ENCODE assay signal across 20 mouse cellular contexts in the genomic region with DNA sequence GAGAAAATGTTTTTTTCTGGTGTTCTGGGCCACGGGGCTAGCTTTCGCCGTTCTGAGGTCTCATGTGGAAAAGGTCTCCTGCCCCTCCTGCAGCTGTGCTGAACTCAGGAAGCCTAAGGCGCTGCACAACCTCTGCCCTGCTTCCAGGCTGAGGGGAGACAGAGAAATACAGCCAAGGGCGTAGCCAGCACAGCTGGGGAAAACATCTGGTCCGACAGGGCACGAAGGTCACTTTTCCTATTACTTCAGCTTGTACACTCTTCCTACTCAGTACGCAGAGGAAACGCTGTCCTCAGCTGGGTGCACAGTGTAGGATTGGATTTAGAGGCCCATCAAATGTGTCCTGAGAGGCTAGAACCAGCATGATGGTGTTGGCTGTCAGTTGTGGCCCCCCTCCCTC. TPM values are rescaled to one million over a fixed set of nuclear protein-coding genes. Genes with fewer than 3 reads are reported as not detected.
A peak's percentile ranks its signal among the peaks of the same experiment; 100 is the strongest.
DNase-seq lines count a peak whose midpoint lies in the region; ATAC-seq and TF ChIP-seq lines count a peak whose summit lies in the region.
"Had no signal": no experiment of that assay in that cellular context is flagged by ENCODE, and none has a peak within 500 bp of the region (broad histone marks: within the 10 kb centered on the region; RNA-seq: fewer than 3 reads in every experiment).

No protein-coding gene starts in this region.

- no peaks in the 10 kb centered on the region for H3K9me3 ChIP-seq in kidney, embryonic 14.5 days (ENCODE audit: control insufficient read depth, low read length)
- no peaks in the 10 kb centered on the region for H3K9me3 ChIP-seq in kidney, embryonic 15.5 days (replicated peaks)
- no peaks in the 10 kb centered on the region for H3K9me3 ChIP-seq in limb, embryonic 12.5 days
- no peaks in the 10 kb centered on the region for H3K9me3 ChIP-seq in liver, postnatal 0 days (ENCODE audit: low read length)
- H3K9me3 ChIP-seq: embryonic facial prominence, embryonic 15.5 days; forebrain, embryonic 12.5 days; heart, embryonic 15.5 days; liver, embryonic 12.5 days had no signal

- TF ChIP-seq CTCF in gastrocnemius, adult 2 months (IDR thresholded peaks at IDR 0.05), result no peak
- no peak for TF ChIP-seq CTCF in liver, postnatal 0 days (IDR thresholded peaks at IDR 0.05; ENCODE audit: low read depth)

- no peak overlapping the region for H3K4me2 ChIP-seq in kidney, embryonic 14.5 days (replicated peaks; ENCODE audit: low read depth, low read length)
- H3K4me2 ChIP-seq in kidney, embryonic 15.5 days, result no peak overlapping the region
- H3K4me2 ChIP-seq in limb, embryonic 12.5 days, result 0 out of 2 replicates have a peak overlapping the region, but pooled peaks have one; percentile 60
- H3K4me2 ChIP-seq in liver, postnatal 0 days (ENCODE audit: low read depth, low read length), result no peak overlapping the region

- peak overlapping the region; percentile 18; the same call in 1 of the 2 replicates for H3K9ac ChIP-seq in kidney, embryonic 14.5 days (ENCODE audit: low read depth, low read length)
- no peak overlapping the region for H3K9ac ChIP-seq in kidney, embryonic 15.5 days
- H3K9ac ChIP-seq in limb, embryonic 12.5 days (replicated peaks), result no peak overlapping the region
- no peak overlapping the region for H3K9ac ChIP-seq in liver, postnatal 0 days (replicated peaks)
- H3K9ac ChIP-seq: embryonic facial prominence, embryonic 15.5 days; heart, embryonic 15.5 days; liver, embryonic 12.5 days had no signal

- H3K27me3 ChIP-seq in kidney, embryonic 14.5 days (ENCODE audit: control insufficient read depth, insufficient read depth, low read length), result no peaks in the 10 kb centered on the region
- peaks cover 7% of the 10 kb centered on the region; the same call in 1 of the 2 replicates for H3K27me3 ChIP-seq in kidney, embryonic 15.5 days
- H3K27me3 ChIP-seq in limb, embryonic 12.5 days, result no peaks in the 10 kb centered on the region
- H3K27me3 ChIP-seq in liver, postnatal 0 days (ENCODE audit: insufficient read depth, low read length), result peaks cover 5% of the 10 kb centered on the region; the same call in 1 of the 2 replicates
- H3K27me3 ChIP-seq: embryonic facial prominence, embryonic 15.5 days had no signal

- no peak overlapping the region for H3K27ac ChIP-seq in kidney, embryonic 14.5 days (ENCODE audit: low read depth, low read length)
- no peak overlapping the region for H3K27ac ChIP-seq in kidney, embryonic 15.5 days
- peak overlapping the region; percentile 38; the same call in 1 of the 2 replicates for H3K27ac ChIP-seq in gastrocnemius, adult 2 months
- H3K27ac ChIP-seq in limb, embryonic 12.5 days, result no peak overlapping the region
- no peak overlapping the region for H3K27ac ChIP-seq in liver, postnatal 0 days (ENCODE audit: low read depth)
- H3K27ac ChIP-seq: embryonic facial prominence, embryonic 15.5 days; forebrain, embryonic 12.5 days; heart, embryonic 15.5 days; liver, embryonic 12.5 days had no signal

- no peak for ATAC-seq in kidney, embryonic 14.5 days (ENCODE audit: low FRiP score, low TSS enrichment)
- ATAC-seq in kidney, embryonic 15.5 days (replicated peaks; ENCODE audit: low FRiP score), result no peak
- ATAC-seq in limb, embryonic 12.5 days (ENCODE audit: insufficient number of reproducible peaks, insufficient read depth, low FRiP score, low TSS enrichment, low read depth), result no peak
- no peak for ATAC-seq in activated CD4-positive, CD25-positive, alpha-beta regulatory T cell, adult 4 months
- ATAC-seq in liver, postnatal 0 days, result no peak
- ATAC-seq: liver, embryonic 12.5 days had no signal

- intact Hi-C loops in gastrocnemius, adult 2 months (cut with DNase I), result no loop called here
- intact Hi-C loops in gastrocnemius, postnatal 36 days (cut with DNase I), result no loop called here

- whole genome bisulfite sequencing in kidney, embryonic 14.5 days, result 37% methylated on average over 9 of the region's 9 CpGs
- WGBS in kidney, embryonic 15.5 days, result 25% methylated on average over 9 of the region's 9 CpGs
- 29% methylated on average over 9 of the region's 9 CpGs for WGBS in limb, embryonic 12.5 days
- WGBS in liver, postnatal 0 days (ENCODE audit: insufficient replicate concordance), result 42% methylated on average over 9 of the region's 9 CpGs

- no peaks in the 10 kb centered on the region for H3K36me3 ChIP-seq in kidney, embryonic 14.5 days (ENCODE audit: control insufficient read depth, insufficient read depth, low read length)
- no peaks in the 10 kb centered on the region for H3K36me3 ChIP-seq in kidney, embryonic 15.5 days
- H3K36me3 ChIP-seq in limb, embryonic 12.5 days, result no peaks in the 10 kb centered on the region
- H3K36me3 ChIP-seq in liver, postnatal 0 days (replicated peaks; ENCODE audit: insufficient read depth, low read length), result no peaks in the 10 kb centered on the region
- H3K36me3 ChIP-seq: embryonic facial prominence, embryonic 15.5 days; forebrain, embryonic 12.5 days; heart, embryonic 15.5 days; liver, embryonic 12.5 days had no signal

- peak; percentile 56 for DNase-seq in gastrocnemius, adult 2 months
- DNase-seq in gastrocnemius, postnatal 36 days, result peak; percentile 38 to 44
- no peak for DNase-seq in lung, postnatal 36 days
- no peak for DNase-seq in liver, postnatal 0 days
- DNase-seq: adrenal gland, postnatal 36 days; cerebellum, postnatal 25 days; kidney, adult 9 months; thymus, postnatal 36 days had no signal

- H3K4me3 ChIP-seq in kidney, embryonic 14.5 days (ENCODE audit: low read length), result no peak overlapping the region
- no peak overlapping the region for H3K4me3 ChIP-seq in kidney, embryonic 15.5 days (replicated peaks)
- H3K4me3 ChIP-seq in gastrocnemius, adult 2 months, result no peak overlapping the region
- H3K4me3 ChIP-seq in limb, embryonic 12.5 days (replicated peaks), result no peak overlapping the region
- H3K4me3 ChIP-seq in liver, postnatal 0 days (ENCODE audit: low read depth, low read length), result no peak overlapping the region
- H3K4me3 ChIP-seq: embryonic facial prominence, embryonic 15.5 days; liver, embryonic 12.5 days had no signal

- 0 out of 2 replicates have a peak, but pooled peaks cover 4% of the 10 kb centered on the region for H3K4me1 ChIP-seq in kidney, embryonic 14.5 days (ENCODE audit: control insufficient read depth, insufficient read depth, low read length)
- peaks cover 11% of the 10 kb centered on the region for H3K4me1 ChIP-seq in kidney, embryonic 15.5 days
- H3K4me1 ChIP-seq in limb, embryonic 12.5 days (replicated peaks), result peaks cover 13% of the 10 kb centered on the region
- H3K4me1 ChIP-seq in liver, postnatal 0 days (ENCODE audit: insufficient read depth), result no peaks in the 10 kb centered on the region
- H3K4me1 ChIP-seq: embryonic facial prominence, embryonic 15.5 days had no signal

- TF ChIP-seq EP300 in liver, postnatal 0 days (IDR thresholded peaks at IDR 0.05; ENCODE audit: low read depth), result no peak

RNA-seq across cellular contexts. Expression of gene Il31, which starts 0.6 kb away (rescaled TPM):
- polyA plus RNA-seq in kidney, embryonic 14.5 days (2014; fragmentation: Nextera tagmentation; extraction: Ambion mirVana), result not detected in 2 replicates
- polyA plus RNA-seq in kidney, embryonic 15.5 days (2015; fragmentation: Nextera tagmentation; extraction: Ambion mirVana), result not detected in 2 replicates
- not detected for total RNA-seq in gastrocnemius, adult 2 months (2021)
- total RNA-seq in gastrocnemius, postnatal 36 days (2021), result not detected
- not detected in 2 replicates for polyA plus RNA-seq in limb, embryonic 12.5 days (2016; fragmentation: Nextera tagmentation; extraction: Ambion mirVana)
- polyA plus RNA-seq in activated CD4-positive, CD25-positive, alpha-beta regulatory T cell, adult 4 months (2017; shearing (Covaris generic)), result not detected
- not detected in 2 replicates for polyA plus RNA-seq in liver, postnatal 0 days (2015; fragmentation: Nextera tagmentation; extraction: Ambion mirVana)
- total RNA-seq: adrenal gland, postnatal 36 days; left cerebral cortex, postnatal 10 days had no signal
- polyA plus RNA-seq: embryonic facial prominence, embryonic 15.5 days; forebrain, embryonic 12.5 days; heart, embryonic 15.5 days; liver, embryonic 12.5 days; lung, embryonic 16.5 days; spleen, adult 2 months; stomach, embryonic 16.5 days had no signal

RNA-seq across cellular contexts. Expression of gene Lrrc43, which starts 0.8 kb away (rescaled TPM):
- polyA plus RNA-seq in kidney, embryonic 14.5 days (2014; fragmentation: Nextera tagmentation; extraction: Ambion mirVana), result not detected in 2 replicates
- not detected in 2 replicates for polyA plus RNA-seq in kidney, embryonic 15.5 days (2015; fragmentation: Nextera tagmentation; extraction: Ambion mirVana)
- not detected for total RNA-seq in gastrocnemius, adult 2 months (2021)
- total RNA-seq in gastrocnemius, postnatal 36 days (2021), result not detected
- not detected in 2 replicates for polyA plus RNA-seq in limb, embryonic 12.5 days (2016; fragmentation: Nextera tagmentation; extraction: Ambion mirVana)
- not detected for polyA plus RNA-seq in activated CD4-positive, CD25-positive, alpha-beta regulatory T cell, adult 4 months (2017; shearing (Covaris generic))
- polyA plus RNA-seq in liver, postnatal 0 days (2015; fragmentation: Nextera tagmentation; extraction: Ambion mirVana), result not detected in 2 replicates
- total RNA-seq: adrenal gland, postnatal 36 days had no signal
- polyA plus RNA-seq: forebrain, embryonic 12.5 days; liver, embryonic 12.5 days; spleen, adult 2 months; stomach, embryonic 16.5 days had no signal

RNA-seq across cellular contexts. Expression of gene B3gnt4, which starts 20.3 kb away (rescaled TPM):
- polyA plus RNA-seq in kidney, embryonic 14.5 days (2014; fragmentation: Nextera tagmentation; extraction: Ambion mirVana), result 1.0 TPM in 1 of 2 replicates, not detected in the other
- polyA plus RNA-seq in kidney, embryonic 15.5 days (2015; fragmentation: Nextera tagmentation; extraction: Ambion mirVana), result 0.22 TPM in 1 of 2 replicates, not detected in the other
- total RNA-seq in gastrocnemius, adult 2 months (2021), result not detected
- total RNA-seq in gastrocnemius, postnatal 36 days (2021), result not detected
- polyA plus RNA-seq in limb, embryonic 12.5 days (2016; fragmentation: Nextera tagmentation; extraction: Ambion mirVana), result 0.92 and 1.6 TPM in 2 replicates
- polyA plus RNA-seq in activated CD4-positive, CD25-positive, alpha-beta regulatory T cell, adult 4 months (2017; shearing (Covaris generic)), result under 1 TPM in 1 of 2 experiments, not detected in 1; 0.33 TPM
- not detected in 2 replicates for polyA plus RNA-seq in liver, postnatal 0 days (2015; fragmentation: Nextera tagmentation; extraction: Ambion mirVana)
- polyA plus RNA-seq: liver, embryonic 12.5 days had no signal

RNA-seq across cellular contexts. Expression of gene Diablo, which starts 34.0 kb away (rescaled TPM):
- 113 and 118 TPM in 2 replicates for polyA plus RNA-seq in kidney, embryonic 14.5 days (2014; fragmentation: Nextera tagmentation; extraction: Ambion mirVana)
- polyA plus RNA-seq in kidney, embryonic 15.5 days (2015; fragmentation: Nextera tagmentation; extraction: Ambion mirVana), result 114 and 121 TPM in 2 replicates
- total RNA-seq in gastrocnemius, adult 2 months (2021), result 10 to 100 TPM; 37.7 to 47.7 TPM
- total RNA-seq in gastrocnemius, postnatal 36 days (2021), result 10 to 100 TPM; 36.1 to 39.0 TPM
- 112 and 120 TPM in 2 replicates for polyA plus RNA-seq in limb, embryonic 12.5 days (2016; fragmentation: Nextera tagmentation; extraction: Ambion mirVana)
- 10 to 100 TPM; 70.9 to 85.2 TPM for polyA plus RNA-seq in activated CD4-positive, CD25-positive, alpha-beta regulatory T cell, adult 4 months (2017; shearing (Covaris generic))
- polyA plus RNA-seq in liver, postnatal 0 days (2015; fragmentation: Nextera tagmentation; extraction: Ambion mirVana), result 34.1 and 35.2 TPM in 2 replicates

RNA-seq across cellular contexts. Expression of gene Gm49027, which starts 35.4 kb away (rescaled TPM):
- polyA plus RNA-seq in kidney, embryonic 14.5 days (2014; fragmentation: Nextera tagmentation; extraction: Ambion mirVana), result 0.34 and 0.49 TPM in 2 replicates
- 1.2 and 2.6 TPM in 2 replicates for polyA plus RNA-seq in kidney, embryonic 15.5 days (2015; fragmentation: Nextera tagmentation; extraction: Ambion mirVana)
- under 1 TPM in 1 of 2 experiments, not detected in 1; 0.36 TPM for total RNA-seq in gastrocnemius, adult 2 months (2021)
- total RNA-seq in gastrocnemius, postnatal 36 days (2021), result not detected
- polyA plus RNA-seq in limb, embryonic 12.5 days (2016; fragmentation: Nextera tagmentation; extraction: Ambion mirVana), result 0.24 and 0.32 TPM in 2 replicates
- not detected for polyA plus RNA-seq in activated CD4-positive, CD25-positive, alpha-beta regulatory T cell, adult 4 months (2017; shearing (Covaris generic))
- polyA plus RNA-seq in liver, postnatal 0 days (2015; fragmentation: Nextera tagmentation; extraction: Ambion mirVana), result not detected in 2 replicates

Comparison
In these comparisons a context has a peak if more than half of its experiments do, and no peak if none do; other contexts are left out.
1. DNase-seq: peak in gastrocnemius, adult 2 months (single experiment) and gastrocnemius, postnatal 36 days (2 of 2); none in lung, postnatal 36 days (single experiment) and liver, postnatal 0 days (single experiment).